Comparison of ENCODE assay signal across 8 mouse cellular contexts in the genomic region with DNA sequence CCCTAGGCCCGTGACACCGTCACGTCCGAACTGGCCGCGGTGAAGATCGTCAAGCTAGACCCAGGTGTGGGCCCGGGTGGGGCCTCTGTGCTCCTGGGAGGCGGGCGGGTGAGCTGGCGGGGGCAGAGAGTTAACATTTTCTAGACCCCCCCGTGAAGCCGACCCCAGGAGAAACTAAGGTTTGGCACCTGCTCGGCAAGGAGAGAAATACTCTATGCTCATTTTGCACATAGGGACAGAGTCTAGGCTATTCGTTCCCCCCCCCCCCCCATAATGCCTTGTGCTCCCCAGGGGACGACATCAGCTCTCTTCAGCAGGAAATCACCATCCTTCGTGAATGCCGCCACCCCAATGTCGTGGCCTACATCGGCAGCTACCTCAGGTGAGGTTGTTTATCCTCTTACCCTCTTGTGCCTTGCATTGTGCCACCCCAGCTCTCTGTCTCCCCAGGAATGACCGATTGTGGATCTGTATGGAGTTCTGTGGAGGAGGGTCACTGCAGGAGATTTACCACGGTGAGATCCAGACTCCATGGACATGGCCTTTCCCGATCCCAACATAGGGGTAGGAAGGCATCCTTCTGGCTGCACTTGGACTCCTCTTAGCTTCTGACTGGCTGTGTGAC. TPM values are rescaled to one million over a fixed set of nuclear protein-coding genes. Genes with fewer than 3 reads are reported as not detected.
DNase-seq lines count a peak whose midpoint lies in the region; ATAC-seq and TF ChIP-seq lines count a peak whose summit lies in the region.

No protein-coding gene starts in this region.

- DNase-seq in kidney, postnatal 0 days (ENCODE audit: low spot score) = no peak
- no peak for DNase-seq in kidney, adult 8-10 months
- no peak for DNase-seq in embryonic facial prominence, embryonic 10.5 days (ENCODE audit: low spot score)
- DNase-seq in hindbrain, postnatal 0 days (ENCODE audit: low spot score) = no peak
- DNase-seq in ovary, adult 18-20 months (ENCODE audit: low spot score) = no peak
- no peak for DNase-seq in layer of hippocampus, adult 9-10 months (ENCODE audit: low spot score)
- no peak for DNase-seq in layer of hippocampus, adult 9-11 months

- peaks cover 26% of the 10 kb centered on the region for H3K36me3 ChIP-seq in kidney, postnatal 0 days (ENCODE audit: insufficient read depth, low read length)
- H3K36me3 ChIP-seq in embryonic facial prominence, embryonic 10.5 days (replicated peaks) = peaks cover 82% of the 10 kb centered on the region
- peaks cover 60% of the 10 kb centered on the region for H3K36me3 ChIP-seq in hindbrain, postnatal 0 days (ENCODE audit: insufficient read depth, low read length)
- peaks cover 76% of the 10 kb centered on the region for H3K36me3 ChIP-seq in neural tube, embryonic 12.5 days

- ATAC-seq in kidney, postnatal 0 days (replicated peaks; ENCODE audit: low FRiP score, low read depth) = no peak
- no peak for ATAC-seq in hindbrain, postnatal 0 days
- ATAC-seq in neural tube, embryonic 12.5 days (ENCODE audit: low FRiP score, low read depth) = no peak; the same call in 1 of the 2 replicates

- H3K9me3 ChIP-seq in kidney, postnatal 0 days (replicated peaks; ENCODE audit: low read length) = no peaks in the 10 kb centered on the region
- no peaks in the 10 kb centered on the region for H3K9me3 ChIP-seq in embryonic facial prominence, embryonic 10.5 days
- H3K9me3 ChIP-seq in hindbrain, postnatal 0 days (ENCODE audit: low read length) = no peaks in the 10 kb centered on the region
- no peaks in the 10 kb centered on the region for H3K9me3 ChIP-seq in neural tube, embryonic 12.5 days

- WGBS in kidney, postnatal 0 days = 8% methylated on average over 23 of the region's 23 CpGs
- WGBS in embryonic facial prominence, embryonic 10.5 days = 11% methylated on average over 23 of the region's 23 CpGs
- WGBS in hindbrain, postnatal 0 days = 13% methylated on average over 19 of the region's 23 CpGs
- WGBS in neural tube, embryonic 12.5 days = 14% methylated on average over 23 of the region's 23 CpGs

- H3K9ac ChIP-seq in kidney, postnatal 0 days (ENCODE audit: low read depth, low read length) = peak overlapping the region; percentile 81
- H3K9ac ChIP-seq in hindbrain, postnatal 0 days (replicated peaks; ENCODE audit: low read length) = peak overlapping the region; percentile 74
- peak overlapping the region; percentile 71 for H3K9ac ChIP-seq in neural tube, embryonic 12.5 days

- peaks cover 20% of the 10 kb centered on the region for H3K4me1 ChIP-seq in kidney, postnatal 0 days (replicated peaks; ENCODE audit: insufficient read depth, low read length)
- H3K4me1 ChIP-seq in embryonic facial prominence, embryonic 10.5 days = peaks cover 55% of the 10 kb centered on the region
- H3K4me1 ChIP-seq in hindbrain, postnatal 0 days (ENCODE audit: insufficient read depth, low read length) = peaks cover 5% of the 10 kb centered on the region
- peaks cover 23% of the 10 kb centered on the region for H3K4me1 ChIP-seq in neural tube, embryonic 12.5 days

- H3K27ac ChIP-seq in kidney, postnatal 0 days = peak overlapping the region; percentile 83
- peak overlapping the region; percentile 83 for H3K27ac ChIP-seq in embryonic facial prominence, embryonic 10.5 days (replicated peaks)
- H3K27ac ChIP-seq in hindbrain, postnatal 0 days = peak overlapping the region; percentile 62
- H3K27ac ChIP-seq in neural tube, embryonic 12.5 days = no peak overlapping the region

- H3K27me3 ChIP-seq in kidney, postnatal 0 days (ENCODE audit: insufficient read depth, low read length) = no peaks in the 10 kb centered on the region
- H3K27me3 ChIP-seq in embryonic facial prominence, embryonic 10.5 days (replicated peaks; ENCODE audit: low read depth, poor library complexity, severe bottlenecking) = no peaks in the 10 kb centered on the region
- no peaks in the 10 kb centered on the region for H3K27me3 ChIP-seq in hindbrain, postnatal 0 days (ENCODE audit: insufficient read depth, low read length)
- no peaks in the 10 kb centered on the region for H3K27me3 ChIP-seq in neural tube, embryonic 12.5 days (replicated peaks)

- peak overlapping the region; percentile 97 for H3K4me2 ChIP-seq in kidney, postnatal 0 days (ENCODE audit: low read length)
- H3K4me2 ChIP-seq in hindbrain, postnatal 0 days (ENCODE audit: low read depth, low read length) = peak overlapping the region; percentile 90
- H3K4me2 ChIP-seq in neural tube, embryonic 12.5 days (replicated peaks) = peak overlapping the region; percentile 90

- no peak for TF ChIP-seq CTCF in kidney, postnatal 0 days (IDR thresholded peaks at IDR 0.05; ENCODE audit: low read depth)
- no peak for TF ChIP-seq CTCF in hindbrain, postnatal 0 days (IDR thresholded peaks at IDR 0.05; ENCODE audit: low read depth)

- H3K4me3 ChIP-seq in kidney, postnatal 0 days (replicated peaks; ENCODE audit: low read depth, low read length) = peak overlapping the region; percentile 74
- peak overlapping the region; percentile 79 for H3K4me3 ChIP-seq in embryonic facial prominence, embryonic 10.5 days
- H3K4me3 ChIP-seq in hindbrain, postnatal 0 days (ENCODE audit: low read length) = peak overlapping the region; percentile 66
- H3K4me3 ChIP-seq in neural tube, embryonic 12.5 days = peak overlapping the region; percentile 55

RNA-seq across cellular contexts. Expression of a gene that starts 0.6 kb away (rescaled TPM):
- polyA plus RNA-seq in kidney, postnatal 0 days (2015; fragmentation: Nextera tagmentation; extraction: Ambion mirVana) = 12.2 and 13.5 TPM in 2 replicates
- 11.0 and 14.0 TPM in 2 replicates for polyA plus RNA-seq in embryonic facial prominence, embryonic 10.5 days (2016; fragmentation: Nextera tagmentation; extraction: Ambion mirVana)
- 102 TPM in 2 replicates for total RNA-seq in hindbrain, postnatal 0 days (2014; rRNA removed)
- polyA plus RNA-seq in hindbrain, postnatal 0 days (2015; fragmentation: Nextera tagmentation; extraction: Ambion mirVana) = 18.6 and 21.4 TPM in 2 replicates
- polyA plus RNA-seq in neural tube, embryonic 12.5 days (2016; fragmentation: Nextera tagmentation; extraction: Ambion mirVana) = 16.0 and 18.4 TPM in 2 replicates

RNA-seq across cellular contexts. Expression of a gene that starts 6.8 kb away (rescaled TPM):
- polyA plus RNA-seq in kidney, postnatal 0 days (2015; fragmentation: Nextera tagmentation; extraction: Ambion mirVana) = 51.9 and 54.6 TPM in 2 replicates
- 122 and 130 TPM in 2 replicates for polyA plus RNA-seq in embryonic facial prominence, embryonic 10.5 days (2016; fragmentation: Nextera tagmentation; extraction: Ambion mirVana)
- total RNA-seq in hindbrain, postnatal 0 days (2014; rRNA removed) = 69.6 and 93.4 TPM in 2 replicates
- polyA plus RNA-seq in hindbrain, postnatal 0 days (2015; fragmentation: Nextera tagmentation; extraction: Ambion mirVana) = 57.8 and 59.5 TPM in 2 replicates
- polyA plus RNA-seq in neural tube, embryonic 12.5 days (2016; fragmentation: Nextera tagmentation; extraction: Ambion mirVana) = 93.3 and 93.5 TPM in 2 replicates

RNA-seq across cellular contexts. Expression of a gene that starts 21.9 kb away (rescaled TPM):
- polyA plus RNA-seq in kidney, postnatal 0 days (2015; fragmentation: Nextera tagmentation; extraction: Ambion mirVana) = 91.1 and 97.2 TPM in 2 replicates
- polyA plus RNA-seq in embryonic facial prominence, embryonic 10.5 days (2016; fragmentation: Nextera tagmentation; extraction: Ambion mirVana) = 185 and 205 TPM in 2 replicates
- 89.0 and 89.4 TPM in 2 replicates for total RNA-seq in hindbrain, postnatal 0 days (2014; rRNA removed)
- polyA plus RNA-seq in hindbrain, postnatal 0 days (2015; fragmentation: Nextera tagmentation; extraction: Ambion mirVana) = 80.2 and 84.9 TPM in 2 replicates
- polyA plus RNA-seq in neural tube, embryonic 12.5 days (2016; fragmentation: Nextera tagmentation; extraction: Ambion mirVana) = 171 TPM in 2 replicates

RNA-seq across cellular contexts. Expression of a gene that starts 35.3 kb away (rescaled TPM):
- 1.0 TPM in 2 replicates for polyA plus RNA-seq in kidney, postnatal 0 days (2015; fragmentation: Nextera tagmentation; extraction: Ambion mirVana)
- 0.12 and 0.39 TPM in 2 replicates for polyA plus RNA-seq in embryonic facial prominence, embryonic 10.5 days (2016; fragmentation: Nextera tagmentation; extraction: Ambion mirVana)
- 3.1 and 6.0 TPM in 2 replicates for total RNA-seq in hindbrain, postnatal 0 days (2014; rRNA removed)
- 0.29 and 0.33 TPM in 2 replicates for polyA plus RNA-seq in hindbrain, postnatal 0 days (2015; fragmentation: Nextera tagmentation; extraction: Ambion mirVana)
- 0.27 and 0.60 TPM in 2 replicates for polyA plus RNA-seq in neural tube, embryonic 12.5 days (2016; fragmentation: Nextera tagmentation; extraction: Ambion mirVana)

RNA-seq across cellular contexts. Expression of a gene that starts 42.6 kb away (rescaled TPM):
- polyA plus RNA-seq in kidney, postnatal 0 days (2015; fragmentation: Nextera tagmentation; extraction: Ambion mirVana) = 24.5 and 25.8 TPM in 2 replicates
- 1.1 and 2.2 TPM in 2 replicates for polyA plus RNA-seq in embryonic facial prominence, embryonic 10.5 days (2016; fragmentation: Nextera tagmentation; extraction: Ambion mirVana)
- 11.9 and 18.3 TPM in 2 replicates for total RNA-seq in hindbrain, postnatal 0 days (2014; rRNA removed)
- 10.4 and 12.6 TPM in 2 replicates for polyA plus RNA-seq in hindbrain, postnatal 0 days (2015; fragmentation: Nextera tagmentation; extraction: Ambion mirVana)
- polyA plus RNA-seq in neural tube, embryonic 12.5 days (2016; fragmentation: Nextera tagmentation; extraction: Ambion mirVana) = 4.7 and 5.5 TPM in 2 replicates
